ENCODE assay signal across 12 mouse cellular contexts in the genomic region with DNA sequence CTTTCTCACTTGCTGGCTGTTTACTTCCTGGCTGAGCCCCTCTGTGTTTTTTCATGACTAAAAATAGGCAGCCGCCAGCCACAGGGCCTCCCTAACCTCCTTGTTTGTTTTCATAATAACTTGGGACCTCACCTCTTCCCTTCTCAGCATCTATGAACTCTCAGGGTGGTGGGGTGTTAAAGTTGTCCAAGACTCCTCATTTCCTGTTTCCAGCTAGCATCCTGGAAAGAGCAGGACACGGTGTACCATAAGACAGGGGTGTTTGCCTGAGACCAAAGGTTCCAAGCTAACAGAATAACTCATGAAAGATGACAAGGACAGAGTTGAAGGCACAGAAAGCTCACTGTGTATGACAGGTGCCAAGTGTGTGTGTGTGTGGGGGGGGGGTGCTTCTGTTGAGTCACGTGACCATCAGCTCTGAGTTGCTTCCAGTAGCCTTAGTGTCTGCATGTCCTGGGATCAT. TPM values are rescaled to one million over a fixed set of nuclear protein-coding genes. Genes with fewer than 3 reads are reported as not detected.
A peak's percentile ranks its signal among the peaks of the same experiment; 100 is the strongest.
DNase-seq lines count a peak whose midpoint lies in the region; ATAC-seq and TF ChIP-seq lines count a peak whose summit lies in the region.
"Had no signal": no experiment of that assay in that cellular context is flagged by ENCODE, and none has a peak within 500 bp of the region (broad histone marks: within the 10 kb centered on the region; RNA-seq: fewer than 3 reads in every experiment).

No protein-coding gene starts in this region.

- H3K27me3 ChIP-seq in lung, embryonic 15.5 days: no peaks in the 10 kb centered on the region
- no peaks in the 10 kb centered on the region for H3K27me3 ChIP-seq in liver, postnatal 0 days (ENCODE audit: insufficient read depth, low read length)
- no peaks in the 10 kb centered on the region for H3K27me3 ChIP-seq in cerebellum, adult 2 months (ENCODE audit: control insufficient read depth, insufficient read depth, low read length)
- H3K27me3 ChIP-seq: midbrain, embryonic 15.5 days had no signal

- peak overlapping the region; percentile 43 for H3K27ac ChIP-seq in lung, embryonic 15.5 days
- peak overlapping the region; percentile 91 for H3K27ac ChIP-seq in liver, postnatal 0 days (ENCODE audit: low read depth)
- H3K27ac ChIP-seq in cerebellum, adult 2 months (ENCODE audit: insufficient read depth, low read length): no peak overlapping the region
- H3K27ac ChIP-seq: midbrain, embryonic 15.5 days had no signal

- peak; percentile 60; the same call in 1 of the 2 replicates for TF ChIP-seq EP300 in liver, postnatal 0 days (IDR thresholded peaks at IDR 0.05; ENCODE audit: low read depth)

- no peak overlapping the region for H3K4me2 ChIP-seq in lung, embryonic 15.5 days
- no peak overlapping the region for H3K4me2 ChIP-seq in liver, postnatal 0 days (ENCODE audit: low read depth, low read length)
- H3K4me2 ChIP-seq: midbrain, embryonic 15.5 days had no signal

- 19% methylated on average over 3 of the region's 3 CpGs for WGBS in lung, embryonic 15.5 days
- WGBS in lung, adult 2 months: 18% methylated on average over 3 of the region's 3 CpGs
- WGBS in liver, postnatal 0 days (ENCODE audit: insufficient replicate concordance): 21% methylated on average over 3 of the region's 3 CpGs
- 60% methylated on average over 3 of the region's 3 CpGs for WGBS in cerebellum, adult 2 months

- H3K4me3 ChIP-seq in lung, embryonic 15.5 days: no peak overlapping the region
- no peak overlapping the region for H3K4me3 ChIP-seq in lung, adult 2 months (replicated peaks; ENCODE audit: extremely low read depth, low read depth, low read length)
- H3K4me3 ChIP-seq in liver, postnatal 0 days (ENCODE audit: low read depth, low read length): no peak overlapping the region
- H3K4me3 ChIP-seq in cerebellum, adult 2 months (replicated peaks; ENCODE audit: insufficient read depth, low read depth, low read length): no peak overlapping the region
- H3K4me3 ChIP-seq: midbrain, embryonic 15.5 days had no signal

- ATAC-seq in lung, embryonic 15.5 days (ENCODE audit: borderline replicate concordance, extremely low read depth, low FRiP score, low TSS enrichment): no peak; the same call in 1 of the 2 replicates
- ATAC-seq in liver, postnatal 0 days: 0 out of 2 replicates have a peak, but pooled peaks have one; percentile 3
- ATAC-seq: midbrain, embryonic 15.5 days had no signal

- TF ChIP-seq POLR2A in lung, adult 2 months (IDR thresholded peaks at IDR 0.05; ENCODE audit: borderline replicate concordance, extremely low read depth, low read depth, low read length): no peak
- TF ChIP-seq POLR2A in cerebellum, adult 2 months (IDR thresholded peaks at IDR 0.05; ENCODE audit: borderline replicate concordance, insufficient read depth, low read length): no peak

- peak; percentile 45 for DNase-seq in adrenal gland, postnatal 14 days
- DNase-seq in adrenal gland, adult 8-10 months: no peak
- DNase-seq in lung, adult 2 months: no peak
- no peak for DNase-seq in liver, postnatal 0 days
- peak; percentile 58 for DNase-seq in thymus, postnatal 4 days
- no peak for DNase-seq in cerebellum, adult 2 months
- DNase-seq in cerebellum, postnatal 36 days: no peak

- H3K9me3 ChIP-seq in lung, embryonic 15.5 days: no peaks in the 10 kb centered on the region
- H3K9me3 ChIP-seq in liver, postnatal 0 days (ENCODE audit: low read length): no peaks in the 10 kb centered on the region
- H3K9me3 ChIP-seq: midbrain, embryonic 15.5 days had no signal

- H3K36me3 ChIP-seq in lung, embryonic 15.5 days: no peaks in the 10 kb centered on the region
- no peaks in the 10 kb centered on the region for H3K36me3 ChIP-seq in liver, postnatal 0 days (replicated peaks; ENCODE audit: insufficient read depth, low read length)
- H3K36me3 ChIP-seq: midbrain, embryonic 15.5 days had no signal

- no peak overlapping the region for H3K9ac ChIP-seq in lung, embryonic 15.5 days
- no peak overlapping the region for H3K9ac ChIP-seq in liver, postnatal 0 days (replicated peaks)
- H3K9ac ChIP-seq: midbrain, embryonic 15.5 days had no signal

- H3K4me1 ChIP-seq in lung, embryonic 15.5 days: no peaks in the 10 kb centered on the region; the same call in 1 of the 2 replicates
- H3K4me1 ChIP-seq in lung, adult 2 months (ENCODE audit: control insufficient read depth, insufficient read depth, low read length): no peaks in the 10 kb centered on the region
- peaks cover 24% of the 10 kb centered on the region for H3K4me1 ChIP-seq in liver, postnatal 0 days (ENCODE audit: insufficient read depth)
- no peaks in the 10 kb centered on the region for H3K4me1 ChIP-seq in cerebellum, adult 2 months (ENCODE audit: control insufficient read depth, insufficient read depth, low read length)
- H3K4me1 ChIP-seq: midbrain, embryonic 15.5 days had no signal

- TF ChIP-seq CTCF in lung, adult 2 months (IDR thresholded peaks at IDR 0.05; ENCODE audit: insufficient read depth, low read length): no peak
- TF ChIP-seq CTCF in liver, postnatal 0 days (IDR thresholded peaks at IDR 0.05; ENCODE audit: low read depth): no peak
- TF ChIP-seq CTCF in cerebellum, adult 2 months (IDR thresholded peaks at IDR 0.05; ENCODE audit: borderline replicate concordance, insufficient read depth, low read depth, low read length): no peak

RNA-seq across cellular contexts. Expression of a gene that starts 6.7 kb away (rescaled TPM):
- total RNA-seq in adrenal gland, postnatal 14 days (2021): 8.4 and 26.4 TPM in 2 replicates
- 1 to 10 TPM; 2.7 to 5.1 (median 4.6) TPM for total RNA-seq in adrenal gland, adult 8-10 months (2022)
- polyA plus RNA-seq in lung, embryonic 15.5 days (2015; fragmentation: Nextera tagmentation; extraction: Ambion mirVana): not detected in 2 replicates
- 0.13 TPM in 1 of 2 replicates, not detected in the other for polyA plus RNA-seq in lung, adult 2 months (2012; rRNA removed)
- polyA plus RNA-seq in liver, postnatal 0 days (2015; fragmentation: Nextera tagmentation; extraction: Ambion mirVana): 97.9 and 206 TPM in 2 replicates
- 0.08 TPM in 1 of 2 replicates, not detected in the other for polyA plus RNA-seq in cerebellum, adult 2 months (2012; rRNA removed)
- polyA plus RNA-seq: embryonic facial prominence, embryonic 11.5 days; intestine, embryonic 14.5 days; limb, embryonic 11.5 days; midbrain, embryonic 15.5 days had no signal

RNA-seq across cellular contexts. Expression of a gene that starts 30.3 kb away (rescaled TPM):
- 125 and 168 TPM in 2 replicates for total RNA-seq in adrenal gland, postnatal 14 days (2021)
- 100 to 1,000 TPM in 1 of 4 experiments, 10 to 100 TPM in 3; 22.9 to 107 (median 42.7) TPM for total RNA-seq in adrenal gland, adult 8-10 months (2022)
- polyA plus RNA-seq in lung, embryonic 15.5 days (2015; fragmentation: Nextera tagmentation; extraction: Ambion mirVana): 1.3 and 1.4 TPM in 2 replicates
- polyA plus RNA-seq in lung, adult 2 months (2012; rRNA removed): 11.5 and 15.3 TPM in 2 replicates
- 0.05 and 0.06 TPM in 2 replicates for polyA plus RNA-seq in liver, postnatal 0 days (2015; fragmentation: Nextera tagmentation; extraction: Ambion mirVana)
- 0.75 and 0.76 TPM in 2 replicates for polyA plus RNA-seq in cerebellum, adult 2 months (2012; rRNA removed)
- polyA plus RNA-seq: limb, embryonic 11.5 days had no signal

RNA-seq across cellular contexts. Expression of a gene that starts 35.8 kb away (rescaled TPM):
- 7.3 and 10.2 TPM in 2 replicates for total RNA-seq in adrenal gland, postnatal 14 days (2021)
- total RNA-seq in adrenal gland, adult 8-10 months (2022): 1 to 10 TPM; 4.9 to 10.0 (median 6.8) TPM
- polyA plus RNA-seq in lung, embryonic 15.5 days (2015; fragmentation: Nextera tagmentation; extraction: Ambion mirVana): 0.81 and 1.2 TPM in 2 replicates
- polyA plus RNA-seq in lung, adult 2 months (2012; rRNA removed): 3.3 and 3.6 TPM in 2 replicates
- 0.44 and 0.60 TPM in 2 replicates for polyA plus RNA-seq in liver, postnatal 0 days (2015; fragmentation: Nextera tagmentation; extraction: Ambion mirVana)
- 2.9 and 3.0 TPM in 2 replicates for polyA plus RNA-seq in cerebellum, adult 2 months (2012; rRNA removed)

RNA-seq across cellular contexts. Expression of a gene that starts 44.7 kb away (rescaled TPM):
- total RNA-seq in adrenal gland, postnatal 14 days (2021): 148 and 152 TPM in 2 replicates
- total RNA-seq in adrenal gland, adult 8-10 months (2022): 100 to 1,000 TPM; 120 to 143 (median 125) TPM
- 130 and 133 TPM in 2 replicates for polyA plus RNA-seq in lung, embryonic 15.5 days (2015; fragmentation: Nextera tagmentation; extraction: Ambion mirVana)
- 30.6 and 40.4 TPM in 2 replicates for polyA plus RNA-seq in lung, adult 2 months (2012; rRNA removed)
- 78.4 and 78.8 TPM in 2 replicates for polyA plus RNA-seq in liver, postnatal 0 days (2015; fragmentation: Nextera tagmentation; extraction: Ambion mirVana)
- polyA plus RNA-seq in cerebellum, adult 2 months (2012; rRNA removed): 98.4 and 100 TPM in 2 replicates

RNA-seq across cellular contexts. Expression of a gene that starts 56.7 kb away (rescaled TPM):
- total RNA-seq in adrenal gland, postnatal 14 days (2021): 41.9 and 44.8 TPM in 2 replicates
- total RNA-seq in adrenal gland, adult 8-10 months (2022): 10 to 100 TPM; 33.7 to 41.1 (median 37.0) TPM
- polyA plus RNA-seq in lung, embryonic 15.5 days (2015; fragmentation: Nextera tagmentation; extraction: Ambion mirVana): 78.8 and 83.3 TPM in 2 replicates
- polyA plus RNA-seq in lung, adult 2 months (2012; rRNA removed): 20.5 and 20.9 TPM in 2 replicates
- polyA plus RNA-seq in liver, postnatal 0 days (2015; fragmentation: Nextera tagmentation; extraction: Ambion mirVana): 23.7 and 24.2 TPM in 2 replicates
- polyA plus RNA-seq in cerebellum, adult 2 months (2012; rRNA removed): 53.2 and 55.3 TPM in 2 replicates

Comparison
In these comparisons a context has a peak if more than half of its experiments do, and no peak if none do; other contexts are left out.
1. DNase-seq: peak in adrenal gland, postnatal 14 days (single experiment) and thymus, postnatal 4 days (single experiment); none in adrenal gland, adult 8-10 months (single experiment), lung, adult 2 months (single experiment), liver, postnatal 0 days (single experiment), cerebellum, adult 2 months (0 of 2) and cerebellum, postnatal 36 days (0 of 2).
2. RNA of a gene that starts 6.7 kb away (polyA plus RNA-seq): 97.9 to 206 TPM in liver, postnatal 0 days; 0.13 TPM in lung, adult 2 months, 0.08 TPM in cerebellum, adult 2 months and not detected in lung, embryonic 15.5 days; every median in the first group is over 10 times any median in the second.